8 mouse cellular contexts compared by ENCODE assay signal in the genomic region with DNA sequence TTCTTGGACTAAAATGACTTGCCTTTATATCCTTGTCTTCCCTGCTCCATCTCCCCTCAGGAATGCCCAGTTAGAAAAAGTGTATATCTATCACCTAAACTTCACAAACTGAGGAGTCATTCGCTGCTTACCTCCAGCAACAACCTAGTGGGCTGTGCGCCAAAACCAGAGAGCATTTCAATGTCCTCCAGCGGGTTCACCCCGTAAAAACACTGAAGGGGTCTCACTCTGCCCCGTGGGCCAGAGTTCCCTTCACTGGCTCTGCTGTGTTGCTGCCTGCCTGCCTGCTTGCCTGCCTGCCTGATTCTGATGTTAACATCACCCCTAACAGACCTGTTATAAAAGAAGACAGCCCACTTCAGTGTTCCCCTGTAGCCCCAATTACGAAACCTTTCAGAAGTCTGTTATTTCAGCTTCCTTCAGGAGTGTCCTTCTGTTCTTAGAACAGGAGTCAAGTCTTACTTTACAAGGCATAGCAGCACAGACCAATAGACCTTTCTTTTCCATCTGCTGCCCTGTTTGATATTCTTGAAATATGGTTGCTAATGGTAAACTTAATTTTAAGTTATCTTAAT. TPM values are rescaled to one million over a fixed set of nuclear protein-coding genes. Genes with fewer than 3 reads are reported as not detected.
A peak's percentile ranks its signal among the peaks of the same experiment; 100 is the strongest.
DNase-seq lines count a peak whose midpoint lies in the region; ATAC-seq and TF ChIP-seq lines count a peak whose summit lies in the region.

No protein-coding gene starts in this region.

- DNase-seq in heart, postnatal 25 days (ENCODE audit: low spot score), result no peak
- DNase-seq in Muller cell, postnatal 12 days (ENCODE audit: inconsistent ontology term), result peak; percentile 9
- no peak for DNase-seq in forebrain, embryonic 10.5 days (ENCODE audit: extremely low spot score, low spot score)
- DNase-seq in kidney, adult 9 months, result peak; percentile 64
- DNase-seq in lung, postnatal 0 days (ENCODE audit: low spot score), result peak; percentile 42
- no peak for DNase-seq in gastrocnemius, postnatal 25 days

- TF ChIP-seq EP300 in lung, postnatal 0 days (IDR thresholded peaks at IDR 0.05), result no peak

- intact Hi-C loops in heart, postnatal 25 days (cut with DNase I), result loop anchor here (5.0 to 10.0 kb wide), 3 partner anchors 36 to 271 kb away; partner anchors contain the start of genes Akirin2 and Zfp292

- no peaks in the 10 kb centered on the region for H3K9me3 ChIP-seq in heart, embryonic 14.5 days (ENCODE audit: control insufficient read depth, low read length)
- H3K9me3 ChIP-seq in forebrain, embryonic 10.5 days, result no peaks in the 10 kb centered on the region
- no peaks in the 10 kb centered on the region for H3K9me3 ChIP-seq in lung, postnatal 0 days (ENCODE audit: low read length)

- no peak overlapping the region; a peak in 1 of 4 replicates for H3K27ac ChIP-seq in heart, embryonic 14.5 days (replicated peaks in 1 of 2; ENCODE audit: control insufficient read depth in 1 of 2, insufficient read depth in 1 of 2, low read depth in 2 of 2, low read length in 2 of 2)
- H3K27ac ChIP-seq in forebrain, embryonic 10.5 days, result peak overlapping the region; percentile 94; the same call in 1 of the 2 replicates
- H3K27ac ChIP-seq in lung, postnatal 0 days (ENCODE audit: low read length), result peak overlapping the region; percentile 33; the same call in 1 of the 2 replicates

- H3K36me3 ChIP-seq in heart, embryonic 14.5 days (ENCODE audit: control insufficient read depth, insufficient read depth, low read length), result peaks cover 21% of the 10 kb centered on the region
- H3K36me3 ChIP-seq in forebrain, embryonic 10.5 days (replicated peaks), result peaks cover 23% of the 10 kb centered on the region
- 0 out of 2 replicates have a peak, but pooled peaks cover 4% of the 10 kb centered on the region for H3K36me3 ChIP-seq in lung, postnatal 0 days (ENCODE audit: insufficient read depth, low read length)

- ATAC-seq in heart, embryonic 14.5 days (ENCODE audit: insufficient number of reproducible peaks, insufficient read depth, low FRiP score, low read depth), result no peak
- ATAC-seq in lung, postnatal 0 days, result 0 out of 2 replicates have a peak, but pooled peaks have one; percentile 3
- no peak for ATAC-seq in activated CD4-positive, CD25-positive, alpha-beta regulatory T cell, adult 4 months

- no peak for TF ChIP-seq CTCF in lung, postnatal 0 days (IDR thresholded peaks at IDR 0.05)

- WGBS in heart, embryonic 14.5 days, result 63% methylated on average over 6 of the region's 6 CpGs
- WGBS in forebrain, embryonic 10.5 days, result 80% methylated on average over 6 of the region's 6 CpGs
- whole genome bisulfite sequencing in lung, postnatal 0 days, result 48% methylated on average over 6 of the region's 6 CpGs

- H3K4me3 ChIP-seq in heart, embryonic 14.5 days (ENCODE audit: control insufficient read depth in 1 of 2, insufficient read depth in 1 of 2, low read depth in 1 of 2, low read length in 2 of 2), result peak overlapping the region; percentile 84 to 87; a peak in 3 of 4 replicates
- peak overlapping the region; percentile 82 for H3K4me3 ChIP-seq in forebrain, embryonic 10.5 days
- H3K4me3 ChIP-seq in lung, postnatal 0 days (ENCODE audit: low read depth, low read length), result peak overlapping the region; percentile 84

- peaks cover 2 to 19% of the 10 kb centered on the region in 2 experiments for H3K4me1 ChIP-seq in heart, embryonic 14.5 days (ENCODE audit: control insufficient read depth in 2 of 2, insufficient read depth in 2 of 2, low read length in 2 of 2)
- peaks cover 26% of the 10 kb centered on the region for H3K4me1 ChIP-seq in forebrain, embryonic 10.5 days
- peaks cover 16% of the 10 kb centered on the region; the same call in 1 of the 2 replicates for H3K4me1 ChIP-seq in lung, postnatal 0 days (ENCODE audit: insufficient read depth, low read depth, low read length)

- H3K27me3 ChIP-seq in heart, embryonic 14.5 days (ENCODE audit: control insufficient read depth, insufficient read depth, low read length), result no peaks in the 10 kb centered on the region
- no peaks in the 10 kb centered on the region for H3K27me3 ChIP-seq in forebrain, embryonic 10.5 days (ENCODE audit: poor library complexity, severe bottlenecking)
- H3K27me3 ChIP-seq in lung, postnatal 0 days (replicated peaks; ENCODE audit: insufficient read depth, low read length), result no peaks in the 10 kb centered on the region

- H3K9ac ChIP-seq in heart, embryonic 14.5 days (ENCODE audit: low read length), result peak overlapping the region; percentile 93
- H3K9ac ChIP-seq in lung, postnatal 0 days (replicated peaks; ENCODE audit: low read depth), result peak overlapping the region; percentile 69; the same call in 1 of the 2 replicates

- peak overlapping the region; percentile 70 for H3K4me2 ChIP-seq in heart, embryonic 14.5 days (ENCODE audit: low read length)
- H3K4me2 ChIP-seq in lung, postnatal 0 days (replicated peaks; ENCODE audit: low read depth, low read length), result peak overlapping the region; percentile 81

RNA-seq across cellular contexts. Expression of gene Orc3, which starts 1.1 kb away (rescaled TPM):
- 70.6 and 75.6 TPM in 2 replicates for polyA plus RNA-seq in heart, embryonic 14.5 days (2014; fragmentation: Nextera tagmentation; extraction: Ambion mirVana)
- 10 to 100 TPM; 35.7 TPM for total RNA-seq in heart, postnatal 25 days (2021)
- 108 and 119 TPM in 2 replicates for polyA plus RNA-seq in forebrain, embryonic 10.5 days (2016; fragmentation: Nextera tagmentation; extraction: Ambion mirVana)
- polyA plus RNA-seq in lung, postnatal 0 days (2015; fragmentation: Nextera tagmentation; extraction: Ambion mirVana), result 40.9 and 42.4 TPM in 2 replicates
- polyA plus RNA-seq in activated CD4-positive, CD25-positive, alpha-beta regulatory T cell, adult 4 months (2017; shearing (Covaris generic)), result 100 to 1,000 TPM in 1 of 2 experiments, 10 to 100 TPM in 1; 95.7 to 107 TPM
- 10 to 100 TPM; 29.4 to 35.2 TPM for total RNA-seq in gastrocnemius, postnatal 25 days (2021)

RNA-seq across cellular contexts. Expression of gene Rars2, which starts 1.1 kb away (rescaled TPM):
- polyA plus RNA-seq in heart, embryonic 14.5 days (2014; fragmentation: Nextera tagmentation; extraction: Ambion mirVana), result 47.3 and 48.0 TPM in 2 replicates
- 10 to 100 TPM; 29.4 to 30.5 TPM for total RNA-seq in heart, postnatal 25 days (2021)
- polyA plus RNA-seq in forebrain, embryonic 10.5 days (2016; fragmentation: Nextera tagmentation; extraction: Ambion mirVana), result 78.5 and 79.8 TPM in 2 replicates
- polyA plus RNA-seq in lung, postnatal 0 days (2015; fragmentation: Nextera tagmentation; extraction: Ambion mirVana), result 31.9 and 33.8 TPM in 2 replicates
- polyA plus RNA-seq in activated CD4-positive, CD25-positive, alpha-beta regulatory T cell, adult 4 months (2017; shearing (Covaris generic)), result 10 to 100 TPM; 41.4 to 45.1 TPM
- 10 to 100 TPM; 14.9 to 16.5 TPM for total RNA-seq in gastrocnemius, postnatal 25 days (2021)

Comparison
In these comparisons a context has a peak if more than half of its experiments do, and no peak if none do; other contexts are left out.
1. H3K27ac ChIP-seq: peak in forebrain, embryonic 10.5 days (single experiment) and lung, postnatal 0 days (single experiment); none in heart, embryonic 14.5 days (0 of 2).
2. DNase-seq: peak in Muller cell, postnatal 12 days (single experiment), kidney, adult 9 months (single experiment) and lung, postnatal 0 days (single experiment); none in heart, postnatal 25 days (single experiment), forebrain, embryonic 10.5 days (single experiment) and gastrocnemius, postnatal 25 days (single experiment).
3. Peak in every context shown above with its lines, with median percentiles within 50 percentile points of each other: H3K4me3 ChIP-seq.